Mouse (Mus musculus) cerebellum, adult 11 months (tissue): ENCODE measurements around the gene Tiam2.

Experiments used
- DNase-seq: peaks from one replicate; pipeline ENCODE4 v3.0.0; 2022

The Tiam2 gene

DNA sequence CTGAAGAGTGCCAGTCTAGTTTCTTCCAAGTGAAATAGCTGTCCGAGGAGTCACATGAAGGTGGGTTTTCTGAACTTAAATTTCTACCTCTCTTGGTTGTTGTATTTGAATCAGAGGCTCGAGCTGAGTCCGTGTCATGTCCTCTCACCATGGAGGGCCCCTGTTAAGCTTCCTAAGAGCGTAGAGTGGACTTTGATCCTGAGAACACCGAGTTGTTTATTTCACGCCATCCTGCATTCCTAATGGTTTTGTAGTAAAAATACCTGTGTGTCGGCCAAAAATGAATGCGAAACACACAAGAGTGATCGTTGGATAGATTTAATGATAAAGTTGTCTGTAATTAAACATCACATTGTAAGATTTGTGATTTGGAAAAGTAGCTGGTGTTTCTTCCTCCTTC lies 128.5 kb downstream of the Tiam2 start:
- no peak for DNase-seq

DNA sequence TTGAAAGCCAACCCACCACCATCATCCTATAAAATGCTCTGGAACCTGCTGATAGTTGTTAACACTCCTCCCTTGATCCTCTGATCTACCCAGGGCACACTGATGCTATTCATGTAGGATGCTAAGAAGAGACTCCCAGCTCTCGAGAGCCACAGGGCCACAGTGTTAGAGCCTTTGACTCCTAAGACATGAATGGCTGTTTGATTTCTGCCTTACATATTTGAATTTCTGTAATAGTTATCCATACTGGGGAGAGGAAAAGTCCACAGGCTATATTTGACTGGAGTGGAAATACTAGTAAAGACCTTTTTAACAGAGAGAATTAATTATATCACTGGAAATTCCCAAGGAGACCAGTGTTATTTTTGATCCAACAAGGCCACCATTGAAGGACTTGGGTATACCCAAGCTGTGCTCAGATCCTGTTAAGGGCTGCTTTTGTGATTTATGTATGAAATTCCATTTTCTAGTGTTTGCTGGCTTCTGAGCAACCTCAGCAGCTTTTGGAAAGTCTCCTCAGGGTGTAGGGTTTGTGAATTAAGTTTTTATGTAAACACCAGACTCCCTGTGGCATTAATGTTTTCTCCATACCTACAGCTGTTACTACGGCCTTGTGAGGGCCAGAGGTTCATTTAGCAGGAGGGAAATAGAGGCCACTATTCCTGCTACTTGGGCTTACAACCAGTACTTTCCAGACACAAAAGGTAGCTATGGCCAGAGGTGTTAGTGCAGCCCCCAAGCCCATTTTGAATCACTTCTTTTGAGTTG lies 131.7 kb downstream of the Tiam2 start:
- no peak for DNase-seq

DNA sequence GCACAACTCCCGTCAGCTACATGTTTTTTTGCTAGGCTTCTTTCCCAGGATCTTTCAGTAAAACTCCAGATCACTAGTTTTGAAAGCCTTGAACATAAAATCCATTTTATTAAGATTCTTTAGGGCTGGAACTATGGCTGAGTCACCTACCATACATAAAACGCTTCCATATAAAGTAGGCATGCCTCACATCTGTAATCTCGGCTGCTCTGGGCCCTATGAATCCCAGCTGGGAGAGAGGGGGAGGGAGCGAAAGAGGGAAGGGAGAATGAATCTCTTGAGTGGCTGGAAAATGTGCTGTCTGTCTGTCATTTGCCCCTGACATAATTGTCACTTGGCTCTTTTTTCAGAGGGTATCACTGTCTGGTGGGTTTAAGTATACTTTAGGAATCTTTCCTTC lies 139.5 kb downstream of the Tiam2 start:
- no peak for DNase-seq

DNA sequence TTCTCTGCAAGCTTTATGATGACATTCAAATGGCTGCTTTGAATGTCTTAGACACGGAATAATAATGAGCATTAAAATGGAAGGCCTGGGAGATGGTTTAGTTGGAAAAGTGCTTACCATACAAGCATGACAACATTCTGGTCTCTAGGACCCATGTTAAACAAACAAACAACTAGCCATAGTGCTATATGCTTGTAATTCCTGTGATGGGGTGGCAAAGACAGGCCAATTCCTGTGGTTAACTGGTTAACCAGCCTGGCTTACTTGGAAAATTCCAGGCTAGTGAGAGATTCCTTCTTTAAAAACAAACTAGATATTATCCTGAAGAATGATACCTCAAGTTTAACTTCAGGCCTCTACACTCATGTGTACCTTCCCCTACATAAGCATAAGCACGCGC lies 140.3 kb downstream of the Tiam2 start:
- no peak for DNase-seq

DNA sequence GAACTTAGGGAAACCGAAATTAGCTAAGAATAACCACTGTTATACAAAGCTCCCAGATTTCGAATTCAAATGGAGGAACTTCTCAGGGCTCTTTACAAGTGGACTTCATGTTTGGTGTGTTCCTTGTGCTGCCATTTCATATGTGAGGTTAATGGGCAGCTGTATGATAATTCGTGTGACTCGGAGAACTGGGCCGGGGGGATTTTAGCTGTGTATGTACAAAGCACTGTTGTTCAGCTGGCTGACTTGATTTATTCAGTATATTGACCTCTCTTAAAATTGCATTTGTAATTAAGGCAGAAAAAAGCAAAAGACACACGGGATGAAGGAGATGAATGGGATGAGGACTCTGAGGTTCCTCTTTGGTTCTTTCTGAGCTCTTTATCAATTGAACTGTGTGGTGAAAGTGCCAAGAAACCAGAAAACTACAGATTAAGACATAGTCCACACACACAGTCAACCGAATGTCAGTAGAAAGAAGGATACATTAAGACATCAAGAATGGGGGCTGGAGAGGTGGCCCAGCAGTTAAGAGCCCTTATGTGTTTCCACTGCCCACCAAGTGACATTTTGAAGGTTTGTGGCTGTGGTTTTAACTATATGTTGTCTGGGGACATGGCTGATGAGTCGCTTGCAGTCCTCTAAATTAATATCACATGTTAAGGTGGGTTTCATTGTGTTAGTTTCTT lies 141.4 kb downstream of the Tiam2 start:
- DNase-seq: no peak

DNA sequence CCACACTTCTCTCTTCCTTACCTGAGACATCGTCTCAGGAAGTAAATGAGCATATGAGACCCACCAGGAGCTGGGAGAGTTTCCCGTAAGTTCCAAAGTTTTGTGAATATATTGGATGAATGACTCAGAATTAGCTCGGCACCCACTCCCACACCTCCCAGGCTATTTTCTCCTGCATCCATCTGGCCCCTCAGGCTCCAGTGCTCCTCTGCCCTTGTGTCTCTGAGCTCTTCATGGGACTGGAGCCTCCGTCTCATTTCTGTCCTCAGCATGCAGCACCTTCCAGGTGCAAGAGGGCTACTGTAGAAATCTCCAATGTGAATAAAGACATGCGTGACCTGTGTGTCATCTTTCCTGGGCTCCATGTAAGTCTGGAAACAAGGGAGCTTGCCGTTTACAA lies 145.6 kb downstream of the Tiam2 start:
- DNase-seq: no peak

DNA sequence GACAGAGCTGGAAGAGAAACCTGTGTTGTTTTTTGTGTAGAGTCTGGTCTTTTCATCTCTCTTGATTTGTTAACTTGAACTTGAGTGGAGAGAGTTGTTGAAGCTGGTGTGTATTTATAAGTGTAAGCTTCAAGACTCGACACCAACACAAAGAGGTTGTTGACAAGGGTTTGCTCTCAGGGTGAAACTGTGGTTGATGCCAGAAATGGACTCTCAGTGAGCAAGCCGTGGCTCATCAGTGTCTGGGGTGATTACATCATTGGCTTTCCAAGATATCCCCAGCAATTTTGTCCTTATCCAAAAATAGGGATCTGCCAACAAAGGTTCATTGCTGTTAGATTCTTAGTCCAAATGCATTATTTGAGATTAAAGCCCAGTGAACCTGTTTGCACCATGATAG lies 150.2 kb downstream of the Tiam2 start:
- DNase-seq: no peak

DNA sequence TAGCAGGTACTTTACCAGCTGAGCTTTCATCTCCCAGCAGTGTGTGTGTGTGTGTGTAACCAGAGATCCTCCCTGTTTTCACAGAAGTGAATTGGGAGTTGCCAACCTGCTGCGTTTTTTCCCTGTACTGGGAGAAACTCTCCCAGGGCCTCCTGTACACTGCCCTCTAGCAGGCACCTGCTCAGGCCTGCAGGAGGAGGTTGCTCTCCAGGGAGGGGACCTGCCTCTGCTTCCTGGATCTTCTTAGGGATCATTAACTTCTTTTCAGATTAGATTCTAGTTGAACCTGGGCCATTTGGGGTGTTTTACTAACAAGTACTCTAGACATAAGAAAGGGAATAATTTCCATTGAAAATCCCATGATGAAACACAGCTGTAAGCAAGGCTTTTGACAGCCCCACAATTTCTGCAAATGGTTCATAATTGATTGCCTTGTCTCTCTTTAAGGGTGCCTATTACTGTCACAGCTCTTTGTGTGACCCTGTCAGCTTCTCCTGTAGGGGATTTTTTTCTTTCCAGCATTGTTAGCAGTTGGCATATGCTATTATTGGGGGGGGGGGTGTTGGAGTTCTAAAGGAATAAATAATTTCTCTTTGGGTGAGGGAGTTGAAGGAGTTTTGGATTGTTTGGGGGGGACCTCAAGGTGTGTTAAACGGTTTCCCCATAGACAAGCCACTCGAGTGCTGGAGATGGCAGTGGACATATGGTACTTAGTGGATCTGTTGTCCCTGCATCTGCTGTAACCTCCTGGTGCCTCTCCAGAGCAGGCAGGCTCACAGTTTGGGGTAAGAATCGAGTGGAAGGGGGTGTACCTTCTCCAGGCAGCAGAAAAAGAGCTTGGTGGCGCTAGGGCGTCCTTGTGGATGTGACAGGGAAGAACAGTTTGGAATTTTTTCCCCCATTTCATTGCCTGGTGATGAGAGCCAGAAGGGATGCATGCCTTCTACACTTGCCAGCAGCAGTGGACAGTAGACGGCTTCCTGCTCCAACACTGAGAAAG lies 155.5 kb downstream of the Tiam2 start:
- peak; percentile 35 for DNase-seq

DNA sequence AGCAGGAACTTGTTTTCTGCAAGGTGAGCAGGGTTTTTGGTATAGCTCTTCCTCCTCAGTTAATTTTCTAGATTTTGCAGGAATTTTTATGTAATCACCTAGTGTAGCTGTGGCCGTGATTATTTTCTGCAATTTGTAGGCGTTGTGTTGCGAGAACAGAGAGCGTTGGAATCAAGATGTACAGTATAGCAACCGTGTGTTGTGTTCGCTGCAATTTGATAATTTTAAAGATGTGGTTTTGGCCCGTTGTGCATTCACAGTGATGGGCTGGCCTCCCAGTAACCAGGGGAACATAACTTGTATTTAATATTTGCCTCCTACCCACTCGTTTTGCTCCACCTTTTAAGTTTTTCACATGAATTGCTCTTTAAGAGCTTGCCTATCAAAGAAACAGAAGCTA lies 156.7 kb downstream of the Tiam2 start:
- no peak for DNase-seq

DNA sequence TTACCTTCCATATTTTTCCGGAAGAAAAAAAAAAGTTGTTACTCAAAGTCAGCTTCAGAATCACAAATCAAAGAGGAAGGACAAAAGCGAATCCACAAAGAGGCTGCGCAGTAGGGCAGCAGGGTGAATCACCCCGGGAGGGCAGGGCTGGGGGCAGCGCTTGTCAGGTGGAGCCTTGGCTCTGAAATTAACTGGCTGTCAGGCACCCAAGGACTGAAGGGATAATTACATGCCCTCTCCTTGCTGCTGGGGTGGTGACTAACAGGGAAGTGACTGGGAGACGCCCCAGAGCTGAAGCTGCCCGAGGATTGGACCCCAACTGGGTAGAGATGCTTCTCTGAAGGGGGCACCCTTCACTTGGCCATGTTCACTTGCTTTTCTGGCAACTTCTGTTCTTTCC lies 159.5 kb downstream of the Tiam2 start:
- no peak for DNase-seq

DNA sequence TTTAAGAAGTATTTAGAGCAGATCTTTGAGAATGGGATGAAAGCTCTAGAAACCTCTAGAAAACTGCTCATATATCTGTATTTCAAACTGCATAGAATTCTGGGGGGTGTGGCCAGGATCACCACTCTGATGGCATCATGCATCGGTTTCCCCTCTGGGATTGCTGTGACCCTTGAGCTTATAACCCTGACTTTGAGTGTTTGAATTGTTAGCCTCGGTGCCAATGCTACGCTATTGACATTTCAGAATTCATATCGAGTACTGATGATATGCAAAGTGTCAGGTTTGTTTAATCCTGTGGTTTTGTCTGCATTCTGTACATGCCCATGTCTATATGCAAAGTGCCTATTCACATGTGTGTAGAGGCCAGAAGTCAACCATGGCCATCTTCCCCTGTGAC lies 160.8 kb downstream of the Tiam2 start:
- DNase-seq: no peak

DNA sequence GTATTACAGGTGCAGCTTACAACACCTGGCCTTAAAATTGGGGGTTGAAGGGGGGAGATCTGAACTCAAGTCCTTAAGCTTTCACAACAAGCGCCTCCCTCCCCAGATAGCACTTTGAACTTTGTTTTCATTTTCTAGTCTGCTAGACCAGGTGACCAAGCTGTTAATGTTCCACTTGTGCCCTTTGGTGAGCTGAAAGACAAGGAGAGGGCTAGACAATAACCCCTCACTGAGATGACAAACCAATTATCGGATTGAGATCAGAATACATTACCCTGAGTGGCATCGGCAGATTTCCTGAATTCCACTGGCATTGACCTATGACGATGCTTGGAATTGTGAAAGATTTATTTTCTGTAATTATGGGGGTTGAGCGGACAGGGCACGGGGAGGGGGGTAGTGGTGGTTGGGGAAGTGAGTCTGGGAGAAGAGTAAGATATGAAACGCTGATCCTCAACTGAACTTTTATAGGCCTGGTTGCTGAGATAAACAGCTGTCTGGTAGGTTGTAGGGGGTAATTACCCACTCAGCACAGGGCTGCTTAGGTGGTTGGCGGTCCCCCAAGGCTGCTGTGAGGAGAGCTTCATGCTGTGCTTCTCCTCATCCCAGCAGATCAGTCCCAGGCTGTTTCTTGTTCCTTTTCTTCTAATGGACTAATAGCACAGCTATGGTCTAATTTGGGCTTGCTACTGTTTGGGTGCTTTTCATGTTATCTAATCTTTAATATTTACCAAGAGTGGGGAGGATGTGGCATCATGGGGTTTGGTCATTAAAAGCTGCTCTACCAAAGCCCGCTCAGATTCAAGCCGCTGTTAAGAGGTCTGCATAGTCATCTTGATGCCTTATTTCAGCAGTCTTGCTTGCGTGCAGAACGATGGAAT lies 161.6 kb downstream of the Tiam2 start:
- DNase-seq: no peak

DNA sequence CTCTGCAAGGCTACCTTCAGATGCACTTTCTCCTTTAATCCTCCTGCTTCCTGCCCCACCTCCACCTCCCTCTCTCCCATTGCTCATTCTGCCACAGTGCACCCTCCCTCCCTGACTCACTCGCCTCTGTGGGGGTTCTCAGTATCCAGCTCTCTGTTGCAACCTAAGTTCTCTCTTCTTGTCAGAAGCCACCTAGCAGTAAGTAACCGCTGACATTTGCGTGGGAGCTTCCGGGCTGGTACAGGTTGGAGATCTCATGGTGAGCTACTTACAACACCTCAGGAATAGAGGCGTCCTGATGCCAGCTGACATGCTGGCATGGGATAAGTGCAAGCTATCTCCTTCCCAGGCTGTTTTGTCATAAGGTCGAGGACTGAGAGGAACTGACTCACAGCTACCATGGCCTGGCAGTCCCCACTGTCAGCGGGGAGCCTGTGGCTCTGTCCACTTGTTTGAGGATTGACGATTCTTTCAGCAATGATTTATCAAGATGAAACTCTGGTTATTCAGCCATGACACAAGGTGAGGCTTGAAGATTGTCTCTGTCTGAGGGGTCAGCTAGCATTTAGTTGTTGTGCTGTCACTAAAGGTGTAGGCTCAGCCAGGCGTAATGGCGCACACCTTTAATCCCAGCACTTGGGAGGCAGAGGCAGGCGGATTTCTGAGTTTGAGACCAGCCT lies 164.0 kb downstream of the Tiam2 start:
- no peak for DNase-seq

DNA sequence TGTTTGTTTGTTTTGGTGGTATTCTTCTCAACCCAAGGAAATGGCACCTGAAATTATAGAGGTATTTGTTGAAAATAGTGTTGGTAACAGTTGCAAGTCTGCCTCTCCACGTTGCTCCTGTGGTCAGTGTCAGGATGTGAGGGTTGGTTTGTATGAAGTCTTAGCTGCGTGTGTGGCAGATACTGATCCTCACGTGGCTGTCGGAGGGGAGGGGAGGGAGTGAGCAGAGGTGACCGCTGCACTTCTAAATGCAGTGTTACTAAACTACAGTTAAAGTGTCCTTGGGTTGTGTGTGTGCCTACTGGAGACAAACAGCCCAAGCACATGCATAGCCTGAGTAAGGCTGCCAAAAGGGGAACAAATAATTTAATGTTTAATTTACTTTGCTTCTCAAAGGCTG lies 164.7 kb downstream of the Tiam2 start:
- DNase-seq: no peak

DNA sequence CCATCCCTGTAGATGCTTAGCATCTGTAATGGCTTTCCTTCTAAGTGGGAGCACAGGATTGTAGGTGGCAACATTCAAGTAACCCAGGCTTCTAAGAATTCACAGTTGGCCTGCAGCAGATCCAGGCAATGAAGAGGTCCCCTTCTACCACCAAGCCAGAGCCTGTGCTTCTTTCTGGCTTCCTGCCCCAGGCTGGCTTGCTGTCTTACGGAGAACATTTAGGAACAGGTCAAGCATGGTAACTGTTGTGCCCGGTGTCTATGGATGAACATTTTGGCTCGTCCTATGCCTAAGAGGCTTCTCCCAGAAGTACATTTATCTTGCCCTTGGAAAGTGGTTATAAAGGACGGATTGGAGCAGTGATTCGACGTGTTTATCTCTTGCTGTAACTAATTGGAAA lies 165.3 kb downstream of the Tiam2 start:
- DNase-seq: no peak

DNA sequence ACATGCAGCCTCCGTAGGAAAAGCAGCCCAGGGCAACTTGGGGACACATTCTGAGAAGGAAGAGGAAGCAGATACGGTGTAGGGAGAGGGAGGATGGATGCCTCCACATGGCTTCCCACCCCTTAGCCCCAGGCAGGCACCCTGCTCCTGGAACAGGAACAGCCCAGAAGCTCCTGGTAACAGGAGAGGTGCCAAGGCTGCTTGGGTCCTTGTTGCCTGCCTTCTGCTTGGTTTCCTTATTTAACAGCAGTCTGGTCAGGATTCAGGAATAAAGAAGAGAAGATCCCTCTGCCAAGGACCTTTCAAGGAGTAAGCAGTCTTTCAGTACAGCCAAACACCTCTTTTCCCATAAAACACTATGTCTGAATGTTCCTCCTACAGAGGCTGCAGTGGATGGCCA lies 169.2 kb downstream of the Tiam2 start:
- no peak for DNase-seq

DNA sequence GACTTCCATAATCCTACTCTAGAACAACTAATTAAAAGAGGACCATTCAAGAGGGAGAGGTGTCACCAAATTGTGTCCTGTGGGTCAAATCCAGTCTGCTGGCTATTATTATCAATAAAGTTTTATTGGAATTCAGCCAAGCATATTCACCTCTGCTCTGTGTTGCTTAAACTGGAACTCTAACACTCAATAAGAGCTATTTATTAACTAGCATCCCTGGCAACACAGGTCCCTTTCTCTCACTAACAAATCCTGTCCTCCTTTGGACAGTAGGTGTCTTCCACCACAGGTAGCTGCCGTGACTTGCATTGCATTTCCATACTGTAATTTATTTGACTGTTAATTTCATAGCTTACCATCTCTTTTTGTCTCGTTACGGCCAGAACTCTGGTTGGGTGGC lies 169.7 kb downstream of the Tiam2 start:
- no peak for DNase-seq

DNA sequence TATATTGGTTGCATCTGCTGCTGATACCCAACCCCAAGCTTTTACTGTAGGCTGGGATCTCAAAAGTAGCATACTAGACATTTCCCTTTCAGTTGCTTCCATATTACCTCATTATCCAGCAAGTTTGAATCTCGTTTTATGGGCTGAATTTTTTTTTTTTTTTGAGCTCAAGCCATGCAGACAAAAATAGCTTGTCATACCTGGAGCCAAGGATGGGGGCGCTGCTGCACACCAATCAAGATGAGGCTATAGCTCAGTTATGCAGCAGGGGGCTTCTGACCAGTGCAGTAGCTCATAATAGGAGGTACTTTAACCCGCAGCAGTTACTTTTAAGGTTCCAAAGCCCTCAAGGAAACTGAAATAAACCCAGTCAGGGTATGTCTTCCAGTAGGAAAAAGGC lies 171.7 kb downstream of the Tiam2 start:
- no peak for DNase-seq

DNA sequence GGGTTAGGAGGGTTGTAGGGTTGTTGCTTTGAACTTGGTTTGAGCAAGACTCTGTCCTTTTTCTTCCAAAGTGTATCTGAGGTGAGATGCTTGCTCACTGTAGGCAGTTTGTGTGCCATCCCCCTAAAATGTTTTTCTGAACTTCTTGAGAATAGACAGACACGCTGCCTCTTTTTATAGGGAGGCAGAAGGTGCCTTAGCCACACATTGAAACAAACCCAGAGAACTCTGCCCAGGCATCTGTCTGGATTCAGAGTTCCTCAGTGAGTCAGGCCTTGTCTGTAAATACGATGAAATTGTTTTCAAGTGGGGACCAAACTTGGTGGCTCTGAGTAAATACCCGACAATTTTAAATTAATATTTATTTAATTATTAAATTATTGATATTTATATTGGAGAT lies 172.2 kb downstream of the Tiam2 start:
- DNase-seq: no peak

DNA sequence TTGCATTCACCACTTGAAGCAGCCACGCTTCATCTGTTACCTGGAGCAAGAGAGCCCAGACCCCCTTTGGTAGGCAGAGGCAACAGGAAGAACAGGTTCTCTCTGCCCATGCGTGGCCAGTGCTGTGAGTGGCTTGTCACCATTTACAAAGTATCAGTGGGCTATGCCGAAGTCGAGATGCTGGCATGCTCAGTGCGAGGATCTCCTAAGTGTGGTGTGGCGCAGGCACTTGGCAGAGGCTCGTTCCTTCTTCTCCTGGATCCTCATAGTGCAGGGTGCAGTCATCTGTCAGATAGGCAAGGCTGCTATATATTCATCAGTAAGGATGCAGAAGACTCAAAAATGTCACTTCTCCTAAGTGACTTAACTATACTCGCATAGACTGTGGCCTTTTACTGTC lies 173.1 kb downstream of the Tiam2 start:
- DNase-seq: no peak

DNA sequence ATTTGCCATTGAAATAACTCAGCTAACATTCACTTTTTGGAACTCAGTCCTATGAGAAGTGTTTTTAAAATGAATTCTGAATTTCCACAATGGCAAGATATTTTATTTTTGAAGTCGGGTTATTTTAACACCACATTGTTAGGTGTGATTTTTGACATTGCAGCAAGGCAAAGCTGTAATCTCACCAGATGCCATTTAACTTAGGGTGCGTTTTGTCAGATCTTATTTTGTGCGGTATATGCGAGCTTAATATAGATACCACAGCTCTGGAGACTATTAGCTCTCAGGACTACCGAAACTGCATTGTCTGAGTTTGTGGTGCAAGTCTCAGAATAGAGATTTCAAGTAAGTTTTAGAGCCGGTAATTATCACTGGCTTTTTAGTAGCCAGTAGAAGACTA lies 173.7 kb downstream of the Tiam2 start:
- DNase-seq: no peak

DNA sequence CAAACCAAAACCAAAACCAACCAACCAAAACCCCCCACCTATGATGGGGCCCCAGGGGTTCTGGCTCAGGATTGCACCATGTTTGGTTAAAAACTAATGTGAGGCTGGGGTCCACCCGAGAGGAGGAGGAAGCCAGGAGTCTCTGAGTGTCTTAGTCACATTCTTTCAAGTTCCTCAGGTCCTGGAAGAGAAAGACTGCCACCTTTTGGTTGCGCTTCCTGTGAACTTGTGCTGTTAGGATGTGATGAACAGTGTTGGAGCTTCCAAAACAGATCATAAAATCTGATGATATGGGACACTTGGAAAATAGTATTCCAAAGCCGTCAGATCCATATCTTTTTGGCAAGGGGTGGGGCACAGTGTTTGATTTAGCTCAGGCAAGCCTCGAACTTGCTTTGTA lies 174.6 kb downstream of the Tiam2 start:
- DNase-seq: no peak
